Mouse (Mus musculus) C2C12 (cell line): Measurements from ENCODE around the gene Spindoc. TPM values are rescaled to one million over a fixed set of nuclear protein-coding genes. Genes with fewer than 3 reads are reported as not detected.

ENCODE experiments used
- H3K27me3 ChIP-seq: one replicate; pipeline ENCODE4 v1.6.1; 2011; ENCODE audit not compliant: control insufficient read depth, insufficient read depth, insufficient read length
- H3K36me3 ChIP-seq: one replicate; pipeline ENCODE4 v1.6.1; 2011; ENCODE audit not compliant: control insufficient read depth, insufficient read depth
- H3K4me3 ChIP-seq: one replicate; pipeline ENCODE4 v1.5.1; 2011; ENCODE audit warnings: mild to moderate bottlenecking, control low read depth; ENCODE audit not compliant: poor library complexity, insufficient read depth, severe bottlenecking
- H3K79me2 ChIP-seq: one replicate; pipeline ENCODE4 v1.6.1; 2011; ENCODE audit not compliant: control insufficient read depth, insufficient read depth
- H3K79me3 ChIP-seq: one replicate; pipeline ENCODE4 v1.6.1; 2011; ENCODE audit warnings: low read depth, control low read depth
- H3ac ChIP-seq: one replicate; pipeline ENCODE3; 2011; ENCODE audit warnings: low read depth; ENCODE audit not compliant: control insufficient read depth, insufficient read length
- CEBPB ChIP-seq: IDR thresholded peaks from one replicate; pipeline ENCODE4 v1.6.1; 2011; ENCODE audit warnings: low read depth, mild to moderate bottlenecking, control low read depth, moderate library complexity
- CTCF ChIP-seq: IDR thresholded peaks from one replicate; pipeline ENCODE4 v1.5.1; 2011; ENCODE audit not compliant: control insufficient read depth, insufficient read depth, insufficient read length
- FOSL1 ChIP-seq: IDR thresholded peaks from one replicate; pipeline ENCODE4 v1.8.0; 2011; ENCODE audit warnings: mild to moderate bottlenecking, low read length; ENCODE audit not compliant: poor library complexity, insufficient read depth, severe bottlenecking
- MAX ChIP-seq: IDR thresholded peaks from one replicate; pipeline ENCODE4 v1.6.1; 2011; ENCODE audit warnings: mild to moderate bottlenecking, control low read depth
- MYOD1 ChIP-seq: IDR thresholded peaks from one replicate; pipeline ENCODE4 v1.6.1; 2011; ENCODE audit warnings: low read depth; ENCODE audit not compliant: control insufficient read depth, insufficient read length
- MYOG ChIP-seq: IDR thresholded peaks from one replicate; pipeline ENCODE4 v1.6.1; 2011; ENCODE audit not compliant: control insufficient read depth, insufficient read length; ENCODE audit errors: extremely low read depth
- USF1 ChIP-seq: IDR thresholded peaks from one replicate; pipeline ENCODE4 v1.6.1; 2011; ENCODE audit warnings: low read depth, mild to moderate bottlenecking, control low read depth, moderate library complexity
- long read RNA-seq, 2 experiments: library from polyadenylated mRNA; unstranded; transcript quantifications; one replicate each; pipeline ENCODE4 v2.0.0; 2019 to 2020
- polyA plus RNA-seq: library from polyadenylated mRNA; unstranded; fragments of >200 nt; fragmentation: generic; extraction: Trizol; gene quantifications from one replicate; pipeline ENCODE4 v1.2.1, GENCODE M21; 2012; ENCODE audit warnings: missing spikeins

Spindoc gene
- 21.6 TPM for polyA plus RNA-seq
- long read RNA-seq, experiment 1, partial matches to known transcripts: 3 of 4 reads
- long read RNA-seq, experiment 1, other reads (novel, unspliced or antisense): 1 of 4 reads
- long read RNA-seq, experiment 2, partial matches to known transcripts: 1 of 4 reads
- long read RNA-seq, experiment 2, other reads (novel, unspliced or antisense): 0 of 4 reads

GRCm38 (mm10) chr19:7382903-7383865, at the start of gene Spindoc:
Spindoc (minus strand) TSS chr19:7382994.
- Histone ChIP-seq H3K79me2 (peaks cover 42% of the 10 kb centered on the region), H3ac (peak within 1 kb of the TSS; percentile 88), H3K36me3 (no peaks in the 10 kb centered on the region), H3K4me3 (peak within 1 kb of the TSS; percentile 77), H3K79me3 (peaks cover 9% of the 10 kb centered on the region), H3K27me3 (no peaks in the 10 kb centered on the region)
- TF ChIP-seq USF1: peak; percentile 78
- no peak for TF ChIP-seq CTCF
- TF ChIP-seq MAX: peak; percentile 17

GRCm38 (mm10) chr19:7425398-7425775, 42.6 kb upstream of the Spindoc start:
- no peak for TF ChIP-seq FOSL1
- no peak for TF ChIP-seq CTCF
- TF ChIP-seq MYOG: no peak
- no peak for TF ChIP-seq CEBPB
- TF ChIP-seq MYOD1: no peak
- no peak for TF ChIP-seq MAX
- TF ChIP-seq USF1: no peak
- peaks cover 64% of the 10 kb centered on the region for H3K36me3 ChIP-seq
- no peak overlapping the region for H3K4me3 ChIP-seq
- H3K79me3 ChIP-seq: peaks cover 2% of the 10 kb centered on the region
- no peaks in the 10 kb centered on the region for H3K27me3 ChIP-seq
- no peak overlapping the region for H3ac ChIP-seq
- peaks cover 7% of the 10 kb centered on the region for H3K79me2 ChIP-seq

DNA sequence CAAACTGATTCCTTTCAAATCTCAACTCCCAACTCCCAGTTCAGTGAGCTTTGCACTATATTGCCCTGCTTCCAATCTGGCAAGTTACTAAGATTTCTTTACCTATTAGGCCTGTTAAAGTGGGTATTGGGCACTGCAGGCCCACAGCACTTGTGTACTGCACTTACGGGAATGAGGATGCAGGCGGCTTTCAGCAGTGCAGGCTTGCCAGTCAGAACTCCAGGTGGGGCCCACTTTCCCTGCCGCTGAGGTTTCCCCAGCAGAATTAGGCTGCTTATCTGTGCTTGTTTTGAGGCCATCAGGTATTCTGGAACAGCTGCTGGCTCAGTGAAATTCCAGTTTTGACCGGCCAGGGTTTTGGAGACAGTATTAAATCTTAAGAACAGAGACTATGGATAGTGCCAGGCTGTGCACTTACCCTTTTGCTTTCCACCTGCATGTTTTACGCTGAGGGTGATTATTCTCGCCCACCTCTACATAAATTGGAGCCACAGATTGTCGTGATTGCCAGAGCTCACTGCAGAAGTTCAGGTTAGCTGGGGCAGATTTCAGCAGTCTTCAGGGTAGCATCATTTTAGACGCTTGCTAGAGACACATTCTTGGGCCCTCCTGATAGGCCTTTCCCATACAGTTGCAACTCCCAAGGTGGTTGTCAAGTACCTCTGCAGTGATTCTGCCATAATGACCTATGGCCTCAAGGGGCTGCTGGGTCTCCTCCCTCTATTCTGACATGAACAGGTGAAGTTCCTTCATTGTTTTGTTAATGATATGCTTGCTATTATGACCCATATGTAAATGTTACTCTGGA, 42.0 kb upstream of the Spindoc start:
- Histone ChIP-seq H3K4me3 (no peak overlapping the region), H3K27me3 (no peaks in the 10 kb centered on the region), H3ac (no peak overlapping the region), H3K36me3 (peaks cover 64% of the 10 kb centered on the region), H3K79me2 (peaks cover 13% of the 10 kb centered on the region), H3K79me3 (peaks cover 7% of the 10 kb centered on the region)
- TF ChIP-seq USF1 (no peak), MYOD1 (no peak), FOSL1 (no peak), MYOG (no peak), CTCF (no peak), MAX (no peak), CEBPB (no peak)

- no peak overlapping the region for H3ac ChIP-seq
- H3K27me3 ChIP-seq: no peaks in the 10 kb centered on the region
- H3K79me2 ChIP-seq: peaks cover 20% of the 10 kb centered on the region
- peaks cover 58% of the 10 kb centered on the region for H3K36me3 ChIP-seq
- H3K4me3 ChIP-seq: no peak overlapping the region
- H3K79me3 ChIP-seq: peaks cover 13% of the 10 kb centered on the region
- TF ChIP-seq CTCF (no peak), USF1 (no peak), MAX (no peak), MYOG (no peak), FOSL1 (no peak), CEBPB (no peak), MYOD1 (no peak)
Observed at GRCm38 (mm10) chr19:7424131-7424530, 41.3 kb upstream of the Spindoc start.

DNA sequence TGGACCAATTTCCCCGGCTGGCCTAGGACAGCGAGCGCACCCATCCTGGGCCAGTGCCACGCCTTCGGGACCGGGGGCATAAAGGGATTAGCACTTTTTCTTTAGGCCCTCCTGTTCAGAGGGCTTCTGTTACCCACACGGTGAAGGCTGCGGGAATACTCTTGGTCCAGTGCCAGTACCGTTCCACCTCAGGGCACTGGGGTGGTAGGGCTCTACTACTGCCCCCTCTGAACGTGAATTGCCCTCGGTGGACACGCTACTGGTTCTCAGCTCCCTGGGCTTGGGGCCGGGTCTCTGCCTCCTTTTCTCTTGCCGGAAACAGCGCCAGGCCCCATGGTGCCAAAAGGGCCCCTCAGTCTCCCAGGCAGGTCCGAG, 40.8 kb upstream of the Spindoc start:
- H3K79me3 ChIP-seq: peaks cover 18% of the 10 kb centered on the region
- no peak overlapping the region for H3K4me3 ChIP-seq
- no peaks in the 10 kb centered on the region for H3K27me3 ChIP-seq
- H3K79me2 ChIP-seq: peaks cover 25% of the 10 kb centered on the region
- H3ac ChIP-seq: no peak overlapping the region
- peaks cover 57% of the 10 kb centered on the region for H3K36me3 ChIP-seq
- no peak for TF ChIP-seq CTCF
- TF ChIP-seq MAX: no peak
- no peak for TF ChIP-seq MYOG
- TF ChIP-seq MYOD1: no peak
- TF ChIP-seq FOSL1: no peak
- no peak for TF ChIP-seq USF1
- TF ChIP-seq CEBPB: no peak
